In the genomic region with DNA sequence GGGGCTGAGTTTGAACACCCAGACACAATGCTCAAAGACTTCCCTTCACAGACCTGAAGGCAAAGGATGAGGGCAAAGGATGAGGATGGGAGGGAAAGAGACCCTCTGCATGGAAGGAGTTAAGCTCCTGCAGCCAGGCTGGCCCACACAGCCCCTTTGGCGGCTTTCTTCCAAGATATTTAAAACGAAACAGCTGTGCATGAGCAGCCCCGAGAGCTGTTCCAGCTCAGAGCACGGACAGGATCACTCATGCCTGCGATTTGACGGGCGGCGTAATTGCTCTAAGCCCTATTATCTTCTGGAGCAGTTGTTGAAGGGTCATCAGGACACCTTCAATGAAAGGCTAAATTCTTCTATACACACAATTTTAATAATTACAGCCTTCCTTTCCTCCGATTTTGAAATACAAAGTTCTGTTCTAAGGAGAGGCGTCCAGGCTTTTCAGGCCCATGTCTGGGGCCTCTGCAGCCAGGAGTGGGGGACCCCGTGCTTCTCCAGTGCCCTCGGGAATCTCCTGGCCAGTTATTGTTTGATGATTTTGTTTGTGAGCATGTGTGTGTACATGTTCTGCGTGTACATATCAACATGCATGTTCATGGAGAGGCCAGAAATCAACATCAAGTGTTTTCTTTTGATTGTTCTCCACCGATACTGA, we compare ENCODE assay signal across 11 mouse cellular contexts.
DNase-seq lines count a peak whose midpoint lies in the region; ATAC-seq and TF ChIP-seq lines count a peak whose summit lies in the region.
"Had no signal": no experiment of that assay in that cellular context is flagged by ENCODE, and none has a peak within 500 bp of the region (broad histone marks: within the 10 kb centered on the region; RNA-seq: fewer than 3 reads in every experiment).

No protein-coding gene starts in this region.

- no peak for TF ChIP-seq CTCF in kidney, adult 2 months (conservative IDR thresholded peaks at IDR 0.05; ENCODE audit: insufficient read depth, insufficient read length, low read depth, low read length)
- no peak for TF ChIP-seq CTCF in midbrain, postnatal 0 days (IDR thresholded peaks at IDR 0.05)

- no peak overlapping the region for H3K27ac ChIP-seq in kidney, adult 2 months (ENCODE audit: insufficient read depth, low read depth, low read length)
- H3K27ac ChIP-seq in embryonic facial prominence, embryonic 14.5 days (replicated peaks; ENCODE audit: low read depth, low read length) = peak overlapping the region; percentile 54
- H3K27ac ChIP-seq in hindbrain, embryonic 16.5 days (ENCODE audit: low read depth, low read length) = peak overlapping the region; percentile 66
- H3K27ac ChIP-seq in midbrain, postnatal 0 days (ENCODE audit: low read depth, low read length) = peak overlapping the region; percentile 57
- H3K27ac ChIP-seq: left cerebral cortex, adult 2 months had no signal

- no peak overlapping the region for H3K4me3 ChIP-seq in kidney, adult 2 months (ENCODE audit: insufficient read depth, low read depth, low read length)
- H3K4me3 ChIP-seq in embryonic facial prominence, embryonic 14.5 days (ENCODE audit: low read depth, low read length) = no peak overlapping the region
- no peak overlapping the region for H3K4me3 ChIP-seq in hindbrain, embryonic 16.5 days (ENCODE audit: low read length)
- H3K4me3 ChIP-seq in midbrain, postnatal 0 days (ENCODE audit: low read depth, low read length) = no peak overlapping the region
- H3K4me3 ChIP-seq: left cerebral cortex, adult 2 months; myocyte had no signal

- no peaks in the 10 kb centered on the region for H3K27me3 ChIP-seq in kidney, adult 2 months (replicated peaks; ENCODE audit: control insufficient read depth, insufficient read depth, low read length)
- no peaks in the 10 kb centered on the region for H3K27me3 ChIP-seq in embryonic facial prominence, embryonic 14.5 days (replicated peaks; ENCODE audit: control insufficient read depth, insufficient read depth, low read length)
- no peaks in the 10 kb centered on the region for H3K27me3 ChIP-seq in hindbrain, embryonic 16.5 days (replicated peaks; ENCODE audit: control insufficient read depth, insufficient read depth, low read length)
- H3K27me3 ChIP-seq in midbrain, postnatal 0 days (ENCODE audit: insufficient read depth, low read length) = no peaks in the 10 kb centered on the region

- H3K9ac ChIP-seq in embryonic facial prominence, embryonic 14.5 days (ENCODE audit: low read depth, low read length) = no peak overlapping the region; the same call in 1 of the 2 replicates
- no peak overlapping the region for H3K9ac ChIP-seq in hindbrain, embryonic 16.5 days (ENCODE audit: low read depth, low read length)
- peak overlapping the region; percentile 29; the same call in 1 of the 2 replicates for H3K9ac ChIP-seq in midbrain, postnatal 0 days (replicated peaks; ENCODE audit: low read length, poor library complexity, severe bottlenecking)

- peak; percentile 66 to 73 for DNase-seq in kidney, postnatal 4 days
- DNase-seq in kidney, adult 2 months = no peak
- DNase-seq in embryonic facial prominence, embryonic 14.5 days (ENCODE audit: low spot score) = peak; percentile 90
- peak; percentile 61 for DNase-seq in midbrain, postnatal 0 days (ENCODE audit: low spot score)
- DNase-seq in cerebellum, adult 11-12 months = no peak
- no peak for DNase-seq in frontal cortex, adult 2 months (ENCODE audit: extremely low spot score in 1 of 2, low spot score in 1 of 2)
- DNase-seq in thymus, postnatal 0 days (ENCODE audit: low spot score) = no peak
- DNase-seq: cerebellum, postnatal 36 days had no signal

- 42% methylated on average over 14 of the region's 14 CpGs for WGBS in kidney, adult 2 months
- WGBS in embryonic facial prominence, embryonic 14.5 days = 22% methylated on average over 14 of the region's 14 CpGs
- WGBS in hindbrain, embryonic 16.5 days = 38% methylated on average over 14 of the region's 14 CpGs
- 30% methylated on average over 14 of the region's 14 CpGs for WGBS in midbrain, postnatal 0 days

- H3K4me1 ChIP-seq in kidney, adult 2 months (ENCODE audit: control insufficient read depth, insufficient read depth, low read length) = no peaks in the 10 kb centered on the region
- peaks cover 28% of the 10 kb centered on the region for H3K4me1 ChIP-seq in embryonic facial prominence, embryonic 14.5 days (ENCODE audit: control insufficient read depth, insufficient read depth, low read length)
- peaks cover 9% of the 10 kb centered on the region for H3K4me1 ChIP-seq in hindbrain, embryonic 16.5 days (ENCODE audit: control insufficient read depth, insufficient read depth, low read depth, low read length)
- H3K4me1 ChIP-seq in midbrain, postnatal 0 days (ENCODE audit: insufficient read depth, low read length) = no peaks in the 10 kb centered on the region

- H3K36me3 ChIP-seq in kidney, adult 2 months (ENCODE audit: control insufficient read depth, insufficient read depth, low read length) = no peaks in the 10 kb centered on the region
- H3K36me3 ChIP-seq in embryonic facial prominence, embryonic 14.5 days (ENCODE audit: control insufficient read depth, insufficient read depth, low read length) = no peaks in the 10 kb centered on the region
- H3K36me3 ChIP-seq in hindbrain, embryonic 16.5 days (ENCODE audit: control insufficient read depth, insufficient read depth, low read length) = no peaks in the 10 kb centered on the region
- no peaks in the 10 kb centered on the region for H3K36me3 ChIP-seq in midbrain, postnatal 0 days (ENCODE audit: insufficient read depth, low read length)

- peak; percentile 82 for ATAC-seq in embryonic facial prominence, embryonic 14.5 days (ENCODE audit: low read depth)
- peak; percentile 41 for ATAC-seq in hindbrain, embryonic 16.5 days
- ATAC-seq in midbrain, postnatal 0 days (ENCODE audit: low FRiP score) = no peak

- peak overlapping the region; percentile 2 for H3K4me2 ChIP-seq in embryonic facial prominence, embryonic 14.5 days (ENCODE audit: low read depth, low read length)
- H3K4me2 ChIP-seq in hindbrain, embryonic 16.5 days (ENCODE audit: low read length) = no peak overlapping the region
- no peak overlapping the region for H3K4me2 ChIP-seq in midbrain, postnatal 0 days (ENCODE audit: low read depth, low read length, poor library complexity, severe bottlenecking)

- no peak for TF ChIP-seq POLR2A in kidney, adult 2 months (IDR thresholded peaks at IDR 0.05; ENCODE audit: low read depth, low read length)

- H3K9me3 ChIP-seq in embryonic facial prominence, embryonic 14.5 days (ENCODE audit: control insufficient read depth, low read length) = no peaks in the 10 kb centered on the region
- no peaks in the 10 kb centered on the region for H3K9me3 ChIP-seq in hindbrain, embryonic 16.5 days (ENCODE audit: control insufficient read depth, low read length)
- H3K9me3 ChIP-seq in midbrain, postnatal 0 days (ENCODE audit: low read length) = no peaks in the 10 kb centered on the region

Comparison
In these comparisons a context has a peak if more than half of its experiments do, and no peak if none do; other contexts are left out.
1. DNase-seq: peak in kidney, postnatal 4 days (2 of 2), embryonic facial prominence, embryonic 14.5 days (single experiment) and midbrain, postnatal 0 days (single experiment); none in kidney, adult 2 months (single experiment), cerebellum, adult 11-12 months (single experiment), frontal cortex, adult 2 months (0 of 2) and thymus, postnatal 0 days (single experiment).